Mouse (Mus musculus) right cerebral cortex, adult 18-20 months (tissue): Measurements from ENCODE around the gene Col17a1.

ENCODE experiments used
- DNase-seq: peaks from one replicate; pipeline ENCODE4 v3.0.0; 2022; ENCODE audit warnings: mixed read lengths

Col17a1 gene

GRCm38 (mm10) chr19:47691994-47692393 lies at the start of gene Col17a1:
Col17a1 (minus strand) TSS chr19:47692094.
- no peak for DNase-seq

- DNase-seq: peak; percentile 55
Measured at GRCm38 (mm10) chr19:47731931-47732330, 40.0 kb upstream of the Col17a1 start.

- DNase-seq: peak; percentile 100
Measured at GRCm38 (mm10) chr19:47731071-47731881, 39.4 kb upstream of the Col17a1 start, which contains the start of gene Sfr1. Sfr1 (plus strand) TSS chr19:47731682.

GRCm38 (mm10) chr19:47730691-47731070 lies 38.8 kb upstream of the Col17a1 start:
- peak; percentile 83 for DNase-seq

GRCm38 (mm10) chr19:47725643-47726140 lies 33.8 kb upstream of the Col17a1 start:
- DNase-seq: no peak

- no peak for DNase-seq
Measured at GRCm38 (mm10) chr19:47724903-47725302, 33.0 kb upstream of the Col17a1 start.

- no peak for DNase-seq
Measured at GRCm38 (mm10) chr19:47722471-47722870, 30.6 kb upstream of the Col17a1 start.

- no peak for DNase-seq
Measured at GRCm38 (mm10) chr19:47719147-47719546, 27.3 kb upstream of the Col17a1 start.

- no peak for DNase-seq
Measured at GRCm38 (mm10) chr19:47716144-47716543, 24.2 kb upstream of the Col17a1 start.

GRCm38 (mm10) chr19:47713457-47713856 lies 21.6 kb upstream of the Col17a1 start:
- DNase-seq: no peak

- DNase-seq: peak; percentile 52
Measured at GRCm38 (mm10) chr19:47710376-47710775, 18.5 kb upstream of the Col17a1 start.

- no peak for DNase-seq
Measured at GRCm38 (mm10) chr19:47705772-47706309, 13.9 kb upstream of the Col17a1 start.

- no peak for DNase-seq
Measured at GRCm38 (mm10) chr19:47705080-47705771, 13.3 kb upstream of the Col17a1 start.

- no peak for DNase-seq
Measured at GRCm38 (mm10) chr19:47700509-47700908, 8.6 kb upstream of the Col17a1 start.

- no peak for DNase-seq
Measured at GRCm38 (mm10) chr19:47699743-47700142, 7.8 kb upstream of the Col17a1 start.

GRCm38 (mm10) chr19:47698266-47698665 lies 6.4 kb upstream of the Col17a1 start:
- DNase-seq: no peak

GRCm38 (mm10) chr19:47697067-47697466 lies 5.2 kb upstream of the Col17a1 start:
- DNase-seq: no peak

GRCm38 (mm10) chr19:47696411-47696810 lies 4.5 kb upstream of the Col17a1 start:
- no peak for DNase-seq

- no peak for DNase-seq
Measured at GRCm38 (mm10) chr19:47695725-47696124, 3.8 kb upstream of the Col17a1 start.

- DNase-seq: no peak
Measured at GRCm38 (mm10) chr19:47689592-47689991, 2.3 kb downstream of the Col17a1 start.

GRCm38 (mm10) chr19:47678675-47679074 lies 13.2 kb downstream of the Col17a1 start:
- peak; percentile 80 for DNase-seq

- no peak for DNase-seq
Measured at GRCm38 (mm10) chr19:47674419-47674818, 17.5 kb downstream of the Col17a1 start.

GRCm38 (mm10) chr19:47668399-47668798 lies 23.5 kb downstream of the Col17a1 start:
- no peak for DNase-seq

- DNase-seq: no peak
Measured at GRCm38 (mm10) chr19:47667601-47668000, 24.3 kb downstream of the Col17a1 start.
